Mouse (Mus musculus): ENCODE data around the gene Trhr2. TPM values are rescaled to one million over a fixed set of nuclear protein-coding genes. Genes with fewer than 3 reads are reported as not detected.
"Not testable (repeated sequence)": the region's sequence is repeated elsewhere in the genome, so short reads cannot be mapped to it uniquely, and the experiment has no call there.

Trhr2 gene
- polyA plus RNA-seq, 1 experiment from 2014 or later = not detected

DNA sequence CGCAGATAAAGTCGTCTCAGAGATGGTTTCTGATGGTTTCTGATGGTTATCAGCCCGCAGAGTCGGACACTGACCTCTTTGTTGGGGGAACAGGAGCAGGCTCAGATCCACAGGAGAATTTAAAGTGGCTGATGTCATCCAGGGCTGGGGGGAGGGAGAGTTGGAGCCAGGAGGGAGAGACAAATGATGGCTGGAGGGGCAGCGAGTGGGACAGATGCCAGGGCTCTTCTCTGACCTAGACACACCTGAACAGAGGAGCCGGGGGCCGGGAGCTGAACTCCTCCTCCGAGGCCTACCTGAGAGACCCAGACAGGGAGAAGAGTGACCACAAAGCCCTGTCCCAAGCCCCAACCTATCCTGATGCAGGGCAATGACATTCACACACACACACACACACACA is 31.5 kb downstream of the Trhr2 start:
- Histone ChIP-seq H3K36me3 (ENCODE audit: control insufficient read depth, insufficient read depth, low read length) (no peaks in the 10 kb centered on the region), H3K4me3 (ENCODE audit: low read depth, low read length) (no peak overlapping the region), H3K4me1 (ENCODE audit: control insufficient read depth, insufficient read depth, low read length) (peaks cover 8% of the 10 kb centered on the region), H3K9me3 (ENCODE audit: control insufficient read depth, low read length) (no peaks in the 10 kb centered on the region), H3K4me2 (no peak overlapping the region), H3K27ac (ENCODE audit: low read depth, low read length) (peak overlapping the region; percentile 11), H3K27me3 (ENCODE audit: control insufficient read depth, insufficient read depth, low read length) (peaks cover 6% of the 10 kb centered on the region), H3K9ac (ENCODE audit: low read length) (no peak overlapping the region)
- ATAC-seq (ENCODE audit: low FRiP score) (no peak), DNase-seq (ENCODE audit: low spot score, missing footprints) (no peak)
- WGBS = 78% methylated on average over 8 of the region's 8 CpGs

DNA sequence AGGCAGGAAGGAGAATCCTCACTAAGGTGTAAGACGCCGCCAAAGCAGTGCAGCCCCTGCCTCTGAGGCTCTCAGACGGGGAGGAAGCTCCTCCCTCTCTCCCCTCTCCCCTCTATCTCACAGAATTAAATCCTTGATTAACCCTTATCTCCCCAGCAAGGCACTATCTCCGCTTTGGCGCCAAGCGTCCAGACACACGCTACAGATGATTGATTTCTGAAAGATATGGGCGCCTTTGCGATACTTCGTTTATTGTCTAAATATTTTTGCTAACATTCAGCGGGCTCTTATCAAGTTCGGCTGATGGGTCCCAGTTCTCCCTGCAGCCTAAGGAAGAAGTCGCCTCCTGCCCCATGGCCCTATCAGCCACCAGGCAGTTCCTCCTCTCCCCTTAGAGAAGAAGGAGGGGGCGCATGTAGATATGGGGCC is 34.4 kb downstream of the Trhr2 start:
- Histone ChIP-seq H3K36me3 (ENCODE audit: control insufficient read depth, insufficient read depth, low read length) (no peaks in the 10 kb centered on the region), H3K9me3 (ENCODE audit: control insufficient read depth, low read length) (no peaks in the 10 kb centered on the region), H3K4me1 (ENCODE audit: control insufficient read depth, insufficient read depth, low read length) (peaks cover 16% of the 10 kb centered on the region), H3K27me3 (ENCODE audit: control insufficient read depth, insufficient read depth, low read length) (peaks cover 5% of the 10 kb centered on the region; the same call in 1 of the 2 replicates), H3K27ac (ENCODE audit: low read depth, low read length) (no peak overlapping the region; the same call in 1 of the 2 replicates), H3K9ac (ENCODE audit: low read length) (peak overlapping the region; percentile 36; the same call in 1 of the 2 replicates), H3K4me3 (ENCODE audit: low read depth, low read length) (no peak overlapping the region), H3K4me2 (peak overlapping the region; percentile 14; the same call in 1 of the 2 replicates)
- no peak for ATAC-seq (ENCODE audit: low FRiP score)
- DNase-seq (ENCODE audit: low spot score, missing footprints) = no peak
- 6% methylated on average over 14 of the region's 14 CpGs for WGBS

DNA sequence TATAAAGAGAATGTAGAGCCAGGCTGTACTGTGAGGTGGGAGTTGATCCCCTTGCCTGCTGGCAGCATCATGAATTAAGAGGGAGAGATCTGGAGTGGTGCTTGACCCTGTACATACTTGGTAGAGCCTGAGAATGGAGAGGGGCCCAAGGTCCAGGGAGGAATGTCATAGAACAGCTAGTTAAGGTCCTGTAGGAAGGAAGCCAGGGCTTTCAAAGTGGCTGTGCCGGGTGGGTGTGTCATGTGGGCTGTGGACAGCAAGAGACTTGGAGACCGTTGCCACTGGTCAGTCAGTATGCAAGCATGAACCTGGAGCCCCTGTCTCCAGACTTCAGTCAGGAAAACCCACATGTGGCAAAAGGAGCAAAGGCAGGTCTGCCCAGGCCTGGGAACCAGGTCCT is 35.4 kb downstream of the Trhr2 start:
- H3K4me2 ChIP-seq = no peak overlapping the region
- H3K4me3 ChIP-seq (ENCODE audit: low read depth, low read length) = no peak overlapping the region
- ATAC-seq (ENCODE audit: low FRiP score) (no peak), DNase-seq (ENCODE audit: low spot score, missing footprints) (no peak)
- peaks cover 5% of the 10 kb centered on the region; the same call in 1 of the 2 replicates for H3K27me3 ChIP-seq (ENCODE audit: control insufficient read depth, insufficient read depth, low read length)
- WGBS = 79% methylated on average over 2 of the region's 2 CpGs
- no peak overlapping the region for H3K9ac ChIP-seq (ENCODE audit: low read length)
- peaks cover 16% of the 10 kb centered on the region for H3K4me1 ChIP-seq (ENCODE audit: control insufficient read depth, insufficient read depth, low read length)
- no peak overlapping the region for H3K27ac ChIP-seq (ENCODE audit: low read depth, low read length)
- no peaks in the 10 kb centered on the region for H3K9me3 ChIP-seq (ENCODE audit: control insufficient read depth, low read length)
- H3K36me3 ChIP-seq (ENCODE audit: control insufficient read depth, insufficient read depth, low read length) = no peaks in the 10 kb centered on the region

DNA sequence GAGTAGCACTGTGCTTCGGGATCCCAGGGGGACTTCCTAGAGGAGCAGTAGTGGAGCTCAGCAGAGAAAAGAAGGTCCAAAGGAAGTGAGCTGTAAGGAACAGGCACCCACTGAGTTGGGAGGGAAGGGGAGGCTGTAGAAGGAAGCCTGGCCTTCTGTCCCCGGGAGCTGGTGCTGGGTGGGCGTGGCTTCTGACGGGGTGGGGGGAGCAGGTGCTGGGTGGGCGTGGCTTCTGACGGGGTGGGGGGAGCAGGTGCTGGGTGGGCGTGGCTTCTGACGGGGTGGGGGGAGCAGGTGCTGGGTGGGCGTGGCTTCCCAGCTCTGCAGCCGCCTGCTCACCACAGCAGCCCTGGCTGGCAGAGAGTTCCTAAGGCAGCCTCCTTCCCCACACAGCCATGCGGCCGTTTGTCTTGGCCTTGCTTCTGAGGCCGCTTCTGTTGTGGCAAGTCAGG is 36.6 kb downstream of the Trhr2 start:
- not testable (repeated sequence) for H3K4me3 ChIP-seq (ENCODE audit: low read depth, low read length); H3K36me3 ChIP-seq (ENCODE audit: control insufficient read depth, insufficient read depth, low read length); H3K4me2 ChIP-seq; DNase-seq (ENCODE audit: low spot score, missing footprints); H3K9me3 ChIP-seq (ENCODE audit: control insufficient read depth, low read length); H3K27me3 ChIP-seq (ENCODE audit: control insufficient read depth, insufficient read depth, low read length)
- WGBS = 10% methylated on average over 12 of the region's 13 CpGs
- ATAC-seq (ENCODE audit: low FRiP score) = 0 out of 2 replicates have a peak, but pooled peaks have one; percentile 25
- 0 out of 2 replicates have a peak overlapping the region, but pooled peaks have one; percentile 21 for H3K9ac ChIP-seq (ENCODE audit: low read length)
- peaks cover 16% of the 10 kb centered on the region for H3K4me1 ChIP-seq (ENCODE audit: control insufficient read depth, insufficient read depth, low read length)
- 0 out of 2 replicates have a peak overlapping the region, but pooled peaks have one; percentile 22 for H3K27ac ChIP-seq (ENCODE audit: low read depth, low read length)

DNA sequence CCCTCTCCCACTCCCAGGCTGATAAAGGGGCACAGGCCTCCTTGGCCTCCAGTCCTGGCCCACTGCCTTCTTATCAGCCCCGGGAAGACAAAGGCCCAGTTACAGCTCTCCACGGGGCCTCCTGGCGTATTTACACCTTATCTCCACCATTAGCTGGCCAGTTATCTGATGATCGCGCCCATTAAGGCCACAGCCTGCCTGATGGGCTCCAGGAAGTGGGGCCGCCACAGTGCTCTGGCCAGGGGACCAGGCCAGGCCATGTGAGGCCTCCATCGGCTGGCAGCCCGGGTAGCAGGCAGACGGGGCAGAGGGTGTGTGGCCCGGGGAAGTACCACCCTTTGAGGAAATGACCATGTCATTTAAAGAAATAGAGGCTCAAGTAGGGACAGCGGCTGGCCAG is 37.8 kb downstream of the Trhr2 start:
- Histone ChIP-seq H3K4me2 (no peak overlapping the region), H3K9me3 (ENCODE audit: control insufficient read depth, low read length) (no peaks in the 10 kb centered on the region), H3K4me1 (ENCODE audit: control insufficient read depth, insufficient read depth, low read length) (peaks cover 17% of the 10 kb centered on the region), H3K9ac (ENCODE audit: low read length) (no peak overlapping the region), H3K4me3 (ENCODE audit: low read depth, low read length) (no peak overlapping the region), H3K36me3 (ENCODE audit: control insufficient read depth, insufficient read depth, low read length) (no peaks in the 10 kb centered on the region), H3K27me3 (ENCODE audit: control insufficient read depth, insufficient read depth, low read length) (peaks cover 5% of the 10 kb centered on the region; the same call in 1 of the 2 replicates), H3K27ac (ENCODE audit: low read depth, low read length) (peak overlapping the region; percentile 30; the same call in 1 of the 2 replicates)
- ATAC-seq (ENCODE audit: low FRiP score) (no peak), DNase-seq (ENCODE audit: low spot score, missing footprints) (no peak)
- 63% methylated on average over 11 of the region's 11 CpGs for WGBS

DNA sequence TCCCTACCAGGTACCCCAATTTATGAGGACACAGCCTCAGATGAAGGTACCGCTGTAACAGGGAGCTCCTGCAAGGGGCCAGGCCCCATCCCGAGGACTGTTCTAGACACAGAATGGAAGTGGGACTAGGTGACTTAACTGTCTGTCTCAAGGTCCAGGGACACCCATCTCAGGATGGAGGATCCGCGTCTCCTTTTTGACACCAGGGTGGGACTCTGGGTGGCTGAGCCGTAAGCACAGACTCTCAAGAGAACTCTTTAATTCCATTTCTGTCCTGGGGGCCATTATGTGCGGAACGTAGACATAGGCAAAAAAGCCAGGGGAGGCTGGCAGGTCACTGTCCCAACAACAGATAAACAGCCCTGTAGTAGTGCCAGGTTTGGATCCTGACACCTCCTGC is 38.4 kb downstream of the Trhr2 start:
- Histone ChIP-seq H3K9me3 (ENCODE audit: control insufficient read depth, low read length) (no peaks in the 10 kb centered on the region), H3K27me3 (ENCODE audit: control insufficient read depth, insufficient read depth, low read length) (peaks cover 3% of the 10 kb centered on the region; the same call in 1 of the 2 replicates), H3K4me3 (ENCODE audit: low read depth, low read length) (no peak overlapping the region), H3K27ac (ENCODE audit: low read depth, low read length) (no peak overlapping the region; the same call in 1 of the 2 replicates), H3K4me2 (no peak overlapping the region), H3K36me3 (ENCODE audit: control insufficient read depth, insufficient read depth, low read length) (no peaks in the 10 kb centered on the region), H3K4me1 (ENCODE audit: control insufficient read depth, insufficient read depth, low read length) (peaks cover 19% of the 10 kb centered on the region), H3K9ac (ENCODE audit: low read length) (no peak overlapping the region)
- DNase-seq (ENCODE audit: low spot score, missing footprints) = no peak
- 90% methylated on average over 7 of the region's 7 CpGs for WGBS
- no peak for ATAC-seq (ENCODE audit: low FRiP score)

DNA sequence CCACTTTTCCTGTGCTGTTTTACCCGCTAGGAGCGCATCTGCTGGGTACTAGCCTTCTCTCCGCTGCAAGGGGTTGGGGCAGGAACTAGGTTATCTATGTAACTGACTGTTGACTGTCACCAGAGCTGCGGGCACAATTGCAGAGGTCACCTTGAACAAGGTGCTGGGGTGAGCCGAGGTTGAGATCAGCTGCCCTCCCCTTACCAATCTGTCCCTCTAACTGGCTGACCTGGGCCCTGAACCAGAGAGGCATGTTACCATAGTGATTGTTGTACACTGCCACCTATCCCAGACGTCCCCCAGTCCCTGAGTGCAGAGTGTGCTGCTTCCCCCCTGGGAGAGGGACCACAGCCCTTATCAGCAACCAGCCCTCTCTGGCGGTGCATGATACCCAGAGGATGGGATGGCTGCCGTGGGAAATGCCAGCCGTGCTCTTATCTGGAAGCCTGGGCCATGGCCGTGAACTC is 39.1 kb downstream of the Trhr2 start:
- ATAC-seq (ENCODE audit: low FRiP score) (no peak), DNase-seq (ENCODE audit: low spot score, missing footprints) (no peak)
- no peak overlapping the region for H3K27ac ChIP-seq (ENCODE audit: low read depth, low read length)
- peaks cover 19% of the 10 kb centered on the region for H3K4me1 ChIP-seq (ENCODE audit: control insufficient read depth, insufficient read depth, low read length)
- no peaks in the 10 kb centered on the region for H3K9me3 ChIP-seq (ENCODE audit: control insufficient read depth, low read length)
- H3K4me3 ChIP-seq (ENCODE audit: low read depth, low read length) = no peak overlapping the region
- no peak overlapping the region for H3K4me2 ChIP-seq
- H3K9ac ChIP-seq (ENCODE audit: low read length) = no peak overlapping the region
- H3K36me3 ChIP-seq (ENCODE audit: control insufficient read depth, insufficient read depth, low read length) = no peaks in the 10 kb centered on the region
- H3K27me3 ChIP-seq (ENCODE audit: control insufficient read depth, insufficient read depth, low read length) = peaks cover 3% of the 10 kb centered on the region; the same call in 1 of the 2 replicates
- WGBS = 67% methylated on average over 10 of the region's 10 CpGs

DNA sequence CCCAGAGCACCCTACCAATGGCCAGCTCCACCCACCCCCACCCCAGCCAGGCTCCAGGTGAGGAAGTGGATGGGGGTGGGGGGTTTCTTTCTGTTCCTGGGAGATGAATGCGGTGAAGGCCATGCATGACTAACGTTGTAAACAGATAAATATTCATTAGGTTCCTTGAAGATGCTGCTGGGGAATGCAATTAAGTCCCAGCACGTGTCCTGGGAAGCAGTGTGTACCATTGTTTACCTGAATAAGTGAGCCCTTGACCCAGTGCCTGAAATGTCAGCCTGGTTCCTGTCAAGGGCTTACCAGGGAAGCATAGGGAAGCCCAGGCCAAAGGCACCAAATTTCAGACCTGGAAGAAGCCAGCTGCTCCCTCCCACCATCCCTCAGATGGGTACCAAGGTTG is 40.0 kb downstream of the Trhr2 start:
- Histone ChIP-seq H3K9ac (ENCODE audit: low read length) (no peak overlapping the region), H3K4me1 (ENCODE audit: control insufficient read depth, insufficient read depth, low read length) (peaks cover 14% of the 10 kb centered on the region)
- WGBS = 12% methylated on average over 3 of the region's 3 CpGs

DNA sequence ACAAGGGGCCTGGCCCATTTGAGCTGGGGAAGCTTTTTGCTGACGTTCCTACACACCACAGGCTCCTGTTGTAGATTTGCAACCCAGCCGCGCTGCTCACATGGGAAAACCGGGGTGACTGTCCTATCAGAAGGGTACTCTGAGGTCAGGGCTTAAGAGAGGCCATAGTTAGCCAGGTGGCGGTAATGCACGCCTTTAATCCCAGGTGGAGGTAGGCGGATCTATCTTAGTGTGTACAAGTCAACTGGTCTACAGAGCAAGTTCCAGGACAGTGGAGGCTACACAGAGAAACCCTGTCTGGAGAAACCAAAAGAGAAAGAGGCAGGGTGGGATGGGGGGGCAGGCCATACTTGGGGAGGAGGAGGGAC is 40.9 kb downstream of the Trhr2 start:
- Histone ChIP-seq H3K4me2 (no peak overlapping the region), H3K9ac (ENCODE audit: low read length) (no peak overlapping the region), H3K36me3 (ENCODE audit: control insufficient read depth, insufficient read depth, low read length) (no peaks in the 10 kb centered on the region), H3K27me3 (ENCODE audit: control insufficient read depth, insufficient read depth, low read length) (no peaks in the 10 kb centered on the region), H3K9me3 (ENCODE audit: control insufficient read depth, low read length) (no peaks in the 10 kb centered on the region), H3K27ac (ENCODE audit: low read depth, low read length) (no peak overlapping the region), H3K4me1 (ENCODE audit: control insufficient read depth, insufficient read depth, low read length) (peaks cover 14% of the 10 kb centered on the region), H3K4me3 (ENCODE audit: low read depth, low read length) (no peak overlapping the region)
- DNase-seq (ENCODE audit: low spot score, missing footprints) (no peak), ATAC-seq (ENCODE audit: low FRiP score) (no peak)
- WGBS = 76% methylated on average over 7 of the region's 7 CpGs

More for the DNA sequence above, 40.0 kb downstream of the Trhr2 start:
- ATAC-seq (ENCODE audit: low FRiP score) = no peak
- DNase-seq (ENCODE audit: low spot score, missing footprints) = no peak
- no peaks in the 10 kb centered on the region for H3K36me3 ChIP-seq (ENCODE audit: control insufficient read depth, insufficient read depth, low read length)
- H3K4me2 ChIP-seq = no peak overlapping the region
- no peak overlapping the region for H3K27ac ChIP-seq (ENCODE audit: low read depth, low read length)
- H3K4me3 ChIP-seq (ENCODE audit: low read depth, low read length) = no peak overlapping the region
- no peaks in the 10 kb centered on the region for H3K9me3 ChIP-seq (ENCODE audit: control insufficient read depth, low read length)
- peaks cover 3% of the 10 kb centered on the region; the same call in 1 of the 2 replicates for H3K27me3 ChIP-seq (ENCODE audit: control insufficient read depth, insufficient read depth, low read length)
